Mouse (Mus musculus): ENCODE data around the gene Macc1. TPM values are rescaled to one million over a fixed set of nuclear protein-coding genes. Genes with fewer than 3 reads are reported as not detected.

Gene Macc1
- polyA plus RNA-seq, 1 experiment from 2014 or later = 0.04 TPM

GRCm38 (mm10) chr12:119451232-119451631 lies 137.2 kb downstream of the Macc1 start:
- H3K4me1 ChIP-seq (replicated peaks) = no peaks in the 10 kb centered on the region
- H3K4me2 ChIP-seq (replicated peaks) = no peak overlapping the region
- no peaks in the 10 kb centered on the region for H3K36me3 ChIP-seq
- H3K27ac ChIP-seq = no peak overlapping the region
- H3K9ac ChIP-seq (replicated peaks) = no peak overlapping the region
- H3K4me3 ChIP-seq (replicated peaks) = no peak overlapping the region
- H3K9me3 ChIP-seq = no peaks in the 10 kb centered on the region
- 69% methylated on average over 3 of the region's 3 CpGs for WGBS
- ATAC-seq = no peak
- H3K27me3 ChIP-seq = no peaks in the 10 kb centered on the region

GRCm38 (mm10) chr12:119454076-119454475 lies 140.0 kb downstream of the Macc1 start:
- no peaks in the 10 kb centered on the region for H3K9me3 ChIP-seq
- no peak overlapping the region for H3K4me2 ChIP-seq (replicated peaks)
- ATAC-seq = no peak
- no peaks in the 10 kb centered on the region for H3K36me3 ChIP-seq
- H3K4me1 ChIP-seq (replicated peaks) = no peaks in the 10 kb centered on the region
- H3K27me3 ChIP-seq = no peaks in the 10 kb centered on the region
- WGBS = 33% methylated on average over 1 of the region's 1 CpGs
- no peak overlapping the region for H3K9ac ChIP-seq (replicated peaks)
- no peak overlapping the region for H3K27ac ChIP-seq
- no peak overlapping the region for H3K4me3 ChIP-seq (replicated peaks)

GRCm38 (mm10) chr12:119464040-119464939 lies 150.2 kb downstream of the Macc1 start:
- Histone ChIP-seq H3K9me3 (no peaks in the 10 kb centered on the region), H3K9ac (replicated peaks) (no peak overlapping the region), H3K4me1 (replicated peaks) (0 out of 2 replicates have a peak, but pooled peaks cover 2% of the 10 kb centered on the region), H3K36me3 (no peaks in the 10 kb centered on the region), H3K27ac (no peak overlapping the region), H3K4me3 (replicated peaks) (no peak overlapping the region), H3K4me2 (replicated peaks) (no peak overlapping the region), H3K27me3 (no peaks in the 10 kb centered on the region)
- 33% methylated on average over 2 of the region's 2 CpGs for WGBS
- peak; percentile 96 for ATAC-seq

- Histone ChIP-seq H3K4me1 (replicated peaks) (0 out of 2 replicates have a peak, but pooled peaks cover 2% of the 10 kb centered on the region), H3K27me3 (no peaks in the 10 kb centered on the region), H3K27ac (no peak overlapping the region), H3K9me3 (no peaks in the 10 kb centered on the region), H3K9ac (replicated peaks) (no peak overlapping the region), H3K4me3 (replicated peaks) (no peak overlapping the region), H3K4me2 (replicated peaks) (no peak overlapping the region), H3K36me3 (no peaks in the 10 kb centered on the region)
- peak; percentile 55; the same call in 1 of the 2 replicates for ATAC-seq
- WGBS = 71% methylated on average over 1 of the region's 1 CpGs
Measured at GRCm38 (mm10) chr12:119464940-119465245, 150.8 kb downstream of the Macc1 start.

GRCm38 (mm10) chr12:119467656-119468055 lies 153.6 kb downstream of the Macc1 start:
- Histone ChIP-seq H3K36me3 (no peaks in the 10 kb centered on the region), H3K4me1 (replicated peaks) (0 out of 2 replicates have a peak, but pooled peaks cover 2% of the 10 kb centered on the region), H3K9ac (replicated peaks) (no peak overlapping the region), H3K27me3 (no peaks in the 10 kb centered on the region), H3K27ac (no peak overlapping the region), H3K9me3 (no peaks in the 10 kb centered on the region), H3K4me3 (replicated peaks) (no peak overlapping the region), H3K4me2 (replicated peaks) (no peak overlapping the region)
- no peak for ATAC-seq
- 40% methylated on average over 1 of the region's 1 CpGs for WGBS

- Histone ChIP-seq H3K4me2 (replicated peaks) (no peak overlapping the region), H3K4me1 (replicated peaks) (no peaks in the 10 kb centered on the region), H3K9ac (replicated peaks) (no peak overlapping the region), H3K27ac (no peak overlapping the region), H3K36me3 (no peaks in the 10 kb centered on the region), H3K9me3 (no peaks in the 10 kb centered on the region), H3K4me3 (replicated peaks) (no peak overlapping the region), H3K27me3 (no peaks in the 10 kb centered on the region)
- peak; percentile 60 for ATAC-seq
Measured at GRCm38 (mm10) chr12:119470260-119470659, 156.2 kb downstream of the Macc1 start.

- Histone ChIP-seq H3K27ac (no peak overlapping the region), H3K36me3 (no peaks in the 10 kb centered on the region), H3K4me1 (replicated peaks) (no peaks in the 10 kb centered on the region), H3K9ac (replicated peaks) (no peak overlapping the region), H3K9me3 (no peaks in the 10 kb centered on the region), H3K4me2 (replicated peaks) (no peak overlapping the region), H3K27me3 (no peaks in the 10 kb centered on the region), H3K4me3 (replicated peaks) (no peak overlapping the region)
- no peak for ATAC-seq
- 87% methylated on average over 2 of the region's 2 CpGs for WGBS
Measured at GRCm38 (mm10) chr12:119483296-119483695, 169.2 kb downstream of the Macc1 start.

- Histone ChIP-seq H3K9ac (replicated peaks) (no peak overlapping the region), H3K4me1 (replicated peaks) (no peaks in the 10 kb centered on the region), H3K4me2 (replicated peaks) (no peak overlapping the region), H3K27me3 (no peaks in the 10 kb centered on the region), H3K9me3 (no peaks in the 10 kb centered on the region), H3K4me3 (replicated peaks) (no peak overlapping the region), H3K27ac (no peak overlapping the region), H3K36me3 (no peaks in the 10 kb centered on the region)
- 93% methylated on average over 5 of the region's 5 CpGs for WGBS
- no peak for ATAC-seq
Measured at GRCm38 (mm10) chr12:119483922-119484631, 170.0 kb downstream of the Macc1 start.

GRCm38 (mm10) chr12:119511145-119511544 lies 197.1 kb downstream of the Macc1 start:
- H3K4me3 ChIP-seq (replicated peaks) = no peak overlapping the region
- no peak overlapping the region for H3K4me2 ChIP-seq (replicated peaks)
- no peaks in the 10 kb centered on the region for H3K27me3 ChIP-seq
- no peak overlapping the region for H3K9ac ChIP-seq (replicated peaks)
- no peaks in the 10 kb centered on the region for H3K4me1 ChIP-seq (replicated peaks)
- no peak overlapping the region for H3K27ac ChIP-seq
- no peaks in the 10 kb centered on the region for H3K9me3 ChIP-seq
- ATAC-seq = no peak
- no peaks in the 10 kb centered on the region for H3K36me3 ChIP-seq

Other genes starting within 250 kb of the Macc1 start
- 17.1 and 17.5 TPM in 2 replicates for gene Itgb8, start 75.5 kb upstream of the Macc1 start, polyA plus RNA-seq (2015; fragmentation: Nextera tagmentation; extraction: Ambion mirVana)